Mouse (Mus musculus) stomach, embryonic 16.5 days (tissue): ENCODE measurements at regions not wholly inside any gene's neighbourhood (a gene's known extent, or its start where the extent isn't known, plus 50 kb on each side); places are given as distances from the start of the nearest gene placed in this dataset.

Experiments
- ATAC-seq: fragments of 200-750 bp; cut with Nextera tagmentation; 2 replicates; pipeline ENCODE4 v1.8.0; 2017; ENCODE audit warnings: moderate number of reproducible peaks, moderate TSS enrichment; ENCODE audit not compliant: insufficient read depth, low FRiP score
- H3K27ac ChIP-seq: fragments of 300-500 bp; sonication (generic); 2 replicates; pipeline ENCODE4 v1.5.1; 2014; ENCODE audit warnings: low read length
- H3K27me3 ChIP-seq: fragments of 300-500 bp; sonication (generic); 2 replicates; pipeline ENCODE4 v1.6.1; 2014; ENCODE audit warnings: low read length, control low read depth, mixed read lengths; ENCODE audit not compliant: control insufficient read depth, insufficient read depth
- H3K36me3 ChIP-seq: fragments of 300-500 bp; sonication (generic); 2 replicates; pipeline ENCODE4 v1.6.1; 2014; ENCODE audit warnings: low read length; ENCODE audit not compliant: control insufficient read depth, insufficient read depth
- H3K4me1 ChIP-seq: fragments of 300-500 bp; sonication (generic); 2 replicates; pipeline ENCODE4 v1.6.1; 2014; ENCODE audit warnings: low read length, control low read depth, mixed read lengths; ENCODE audit not compliant: control insufficient read depth, insufficient read depth
- H3K4me2 ChIP-seq: fragments of 300-500 bp; sonication (generic); 2 replicates; pipeline ENCODE4 v1.6.1; 2014; ENCODE audit warnings: low read depth, low read length, mixed read lengths
- H3K4me3 ChIP-seq: fragments of 300-500 bp; sonication (generic); replicated peaks from 2 replicates; pipeline ENCODE4 v1.5.1; 2014; ENCODE audit warnings: mild to moderate bottlenecking, low read length
- H3K9ac ChIP-seq: fragments of 300-500 bp; sonication (generic); 2 replicates; pipeline ENCODE4 v1.6.1; 2014; ENCODE audit warnings: low read length
- H3K9me3 ChIP-seq: fragments of 300-500 bp; sonication (generic); replicated peaks from 2 replicates; pipeline ENCODE4 v1.6.1; 2016; ENCODE audit warnings: low read length, control low read depth; ENCODE audit not compliant: control insufficient read depth
- WGBS: fragments of 180-500 bp; shearing (Covaris S2); extraction: QIAGEN DNeasy Blood & Tissue Kit; methylation state at CpG from one replicate; pipeline ENCODE4 v1.1.7; 2014; 5-methylcytosine and 5-hydroxymethylcytosine counted together

- H3K9me3 ChIP-seq = no peaks in the 10 kb centered on the region
- no peak for ATAC-seq
- H3K4me3 ChIP-seq = no peak overlapping the region
- H3K4me1 ChIP-seq = no peaks in the 10 kb centered on the region
- H3K9ac ChIP-seq = no peak overlapping the region
- H3K4me2 ChIP-seq = no peak overlapping the region
- no peaks in the 10 kb centered on the region for H3K27me3 ChIP-seq
- 80% methylated on average over 3 of the region's 3 CpGs for WGBS
- H3K27ac ChIP-seq = no peak overlapping the region
- no peaks in the 10 kb centered on the region for H3K36me3 ChIP-seq
These were observed 237.0 kb downstream of the Cps1 start for GRCm38 (mm10) chr1:67359824-67360223.

GRCm38 (mm10) chr1:67366038-67366437, 243.2 kb downstream of the Cps1 start:
- Histone ChIP-seq H3K4me1 (no peaks in the 10 kb centered on the region), H3K27me3 (no peaks in the 10 kb centered on the region), H3K4me3 (no peak overlapping the region), H3K27ac (no peak overlapping the region), H3K4me2 (no peak overlapping the region), H3K9me3 (no peaks in the 10 kb centered on the region), H3K9ac (no peak overlapping the region), H3K36me3 (no peaks in the 10 kb centered on the region)
- WGBS = 36% methylated on average over 2 of the region's 2 CpGs
- ATAC-seq = no peak

- H3K9ac ChIP-seq = no peak overlapping the region
- H3K27ac ChIP-seq = no peak overlapping the region
- no peak overlapping the region for H3K4me2 ChIP-seq
- WGBS = 67% methylated on average over 4 of the region's 4 CpGs
- no peaks in the 10 kb centered on the region for H3K36me3 ChIP-seq
- H3K9me3 ChIP-seq = no peaks in the 10 kb centered on the region
- no peak overlapping the region for H3K4me3 ChIP-seq
- no peaks in the 10 kb centered on the region for H3K27me3 ChIP-seq
- no peaks in the 10 kb centered on the region for H3K4me1 ChIP-seq
- no peak for ATAC-seq
These were observed 243.7 kb downstream of the Cps1 start for GRCm38 (mm10) chr1:67366485-67366884.

- H3K9ac ChIP-seq = no peak overlapping the region
- no peaks in the 10 kb centered on the region for H3K27me3 ChIP-seq
- H3K4me3 ChIP-seq = no peak overlapping the region
- no peak overlapping the region for H3K4me2 ChIP-seq
- no peak for ATAC-seq
- no peaks in the 10 kb centered on the region for H3K36me3 ChIP-seq
- no peaks in the 10 kb centered on the region for H3K4me1 ChIP-seq
- no peaks in the 10 kb centered on the region for H3K9me3 ChIP-seq
- WGBS = 84% methylated on average over 1 of the region's 1 CpGs
- H3K27ac ChIP-seq = no peak overlapping the region
These were observed 259.5 kb downstream of the Cps1 start for GRCm38 (mm10) chr1:67382366-67382765.

- H3K4me1 ChIP-seq = no peaks in the 10 kb centered on the region
- no peak overlapping the region for H3K27ac ChIP-seq
- H3K36me3 ChIP-seq = no peaks in the 10 kb centered on the region
- no peak overlapping the region for H3K4me3 ChIP-seq
- H3K4me2 ChIP-seq = no peak overlapping the region
- ATAC-seq = no peak
- no peaks in the 10 kb centered on the region for H3K9me3 ChIP-seq
- no peaks in the 10 kb centered on the region for H3K27me3 ChIP-seq
- no peak overlapping the region for H3K9ac ChIP-seq
These were observed 262.6 kb downstream of the Cps1 start for GRCm38 (mm10) chr1:67385377-67385776.

GRCm38 (mm10) chr1:67386877-67387276, 264.1 kb downstream of the Cps1 start:
- Histone ChIP-seq H3K4me1 (no peaks in the 10 kb centered on the region), H3K9ac (no peak overlapping the region), H3K4me2 (no peak overlapping the region), H3K27ac (no peak overlapping the region), H3K9me3 (no peaks in the 10 kb centered on the region), H3K4me3 (no peak overlapping the region), H3K36me3 (no peaks in the 10 kb centered on the region), H3K27me3 (no peaks in the 10 kb centered on the region)
- no peak for ATAC-seq
- 72% methylated on average over 3 of the region's 3 CpGs for WGBS

GRCm38 (mm10) chr1:67397757-67398446, 275.1 kb downstream of the Cps1 start:
- no peak overlapping the region for H3K27ac ChIP-seq
- no peaks in the 10 kb centered on the region for H3K4me1 ChIP-seq
- H3K27me3 ChIP-seq = no peaks in the 10 kb centered on the region
- ATAC-seq = no peak
- H3K36me3 ChIP-seq = no peaks in the 10 kb centered on the region
- no peak overlapping the region for H3K4me2 ChIP-seq
- no peak overlapping the region for H3K9ac ChIP-seq
- H3K4me3 ChIP-seq = no peak overlapping the region
- H3K9me3 ChIP-seq = no peaks in the 10 kb centered on the region
- WGBS = 70% methylated on average over 10 of the region's 10 CpGs

GRCm38 (mm10) chr1:67409531-67409930, 286.7 kb downstream of the Cps1 start:
- no peak overlapping the region for H3K4me2 ChIP-seq
- H3K9me3 ChIP-seq = no peaks in the 10 kb centered on the region
- 71% methylated on average over 6 of the region's 6 CpGs for WGBS
- no peak overlapping the region for H3K27ac ChIP-seq
- H3K36me3 ChIP-seq = no peaks in the 10 kb centered on the region
- H3K4me3 ChIP-seq = no peak overlapping the region
- no peaks in the 10 kb centered on the region for H3K4me1 ChIP-seq
- H3K27me3 ChIP-seq = no peaks in the 10 kb centered on the region
- H3K9ac ChIP-seq = no peak overlapping the region
- ATAC-seq = no peak

- WGBS = 66% methylated on average over 1 of the region's 1 CpGs
- Histone ChIP-seq H3K4me3 (no peak overlapping the region), H3K27me3 (no peaks in the 10 kb centered on the region), H3K27ac (no peak overlapping the region), H3K36me3 (no peaks in the 10 kb centered on the region), H3K9ac (no peak overlapping the region), H3K9me3 (no peaks in the 10 kb centered on the region), H3K4me2 (no peak overlapping the region), H3K4me1 (no peaks in the 10 kb centered on the region)
- no peak for ATAC-seq
These were observed 294.4 kb downstream of the Cps1 start for GRCm38 (mm10) chr1:67417196-67417595.
